Mouse (Mus musculus) CD4-positive naive resting alpha-beta T cell, adult 76 days (primary cell): ENCODE data around the gene Gjb4. TPM values are rescaled to one million over a fixed set of nuclear protein-coding genes. Genes with fewer than 3 reads are reported as not detected.

Experiments used
- total RNA-seq: library from RNA; stranded (reverse); gene quantifications from one replicate; pipeline ENCODE4 v1.2.4, GENCODE M21; 2023

The Gjb4 gene
- not detected for total RNA-seq

DNA sequence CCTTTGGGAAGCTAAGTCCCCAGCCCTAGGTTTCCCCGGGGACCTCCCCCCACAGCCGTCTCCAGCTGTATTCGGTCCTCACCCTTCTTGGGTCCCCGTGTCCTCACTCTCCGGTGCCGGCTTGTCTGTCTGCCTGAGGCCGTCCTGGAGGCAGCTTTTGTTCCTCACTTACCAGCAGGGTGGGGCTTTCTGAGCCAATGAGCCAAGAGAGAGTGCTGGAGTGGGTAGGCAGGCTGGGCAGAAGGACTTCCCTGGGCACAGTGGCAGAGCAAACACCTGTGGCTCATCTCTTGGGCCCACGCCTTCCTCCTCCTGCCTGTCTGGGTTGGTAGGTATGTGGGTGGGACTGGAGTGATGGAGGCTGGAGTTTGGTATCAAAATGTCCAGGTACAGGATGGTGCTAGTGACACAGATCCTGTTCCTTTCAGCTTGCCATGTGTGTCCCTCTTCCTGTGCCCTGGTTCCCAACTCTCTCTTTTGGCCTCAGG lies at the start of gene Gjb4:
Gjb4 (minus strand) TSS at position 131 of the 488 bp plus-strand sequence.

DNA sequence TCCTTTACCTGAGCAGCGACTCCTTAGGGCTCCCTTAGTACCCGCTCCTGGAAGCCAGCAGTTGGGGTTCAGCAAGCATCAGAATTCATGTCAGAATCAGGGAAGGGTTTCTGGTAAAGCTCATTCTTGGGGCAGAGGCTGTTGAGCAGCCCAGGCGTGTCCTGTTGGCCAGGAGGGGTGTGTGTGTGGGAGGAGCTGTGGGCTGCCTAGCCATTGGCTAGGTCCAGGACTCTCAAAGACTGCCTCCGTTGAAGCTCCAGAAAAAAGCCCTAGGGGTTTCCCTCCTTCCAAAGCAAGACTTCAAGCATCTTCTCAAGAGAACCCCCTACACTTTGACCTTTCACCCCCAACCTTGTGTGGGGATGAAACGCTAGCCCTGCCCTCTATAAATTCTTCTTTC lies 4.1 kb upstream of the Gjb4 start, which contains the start of gene Gjb5:
Gjb5 (minus strand) TSS at position 164 of the 400 bp plus-strand sequence.

DNA sequence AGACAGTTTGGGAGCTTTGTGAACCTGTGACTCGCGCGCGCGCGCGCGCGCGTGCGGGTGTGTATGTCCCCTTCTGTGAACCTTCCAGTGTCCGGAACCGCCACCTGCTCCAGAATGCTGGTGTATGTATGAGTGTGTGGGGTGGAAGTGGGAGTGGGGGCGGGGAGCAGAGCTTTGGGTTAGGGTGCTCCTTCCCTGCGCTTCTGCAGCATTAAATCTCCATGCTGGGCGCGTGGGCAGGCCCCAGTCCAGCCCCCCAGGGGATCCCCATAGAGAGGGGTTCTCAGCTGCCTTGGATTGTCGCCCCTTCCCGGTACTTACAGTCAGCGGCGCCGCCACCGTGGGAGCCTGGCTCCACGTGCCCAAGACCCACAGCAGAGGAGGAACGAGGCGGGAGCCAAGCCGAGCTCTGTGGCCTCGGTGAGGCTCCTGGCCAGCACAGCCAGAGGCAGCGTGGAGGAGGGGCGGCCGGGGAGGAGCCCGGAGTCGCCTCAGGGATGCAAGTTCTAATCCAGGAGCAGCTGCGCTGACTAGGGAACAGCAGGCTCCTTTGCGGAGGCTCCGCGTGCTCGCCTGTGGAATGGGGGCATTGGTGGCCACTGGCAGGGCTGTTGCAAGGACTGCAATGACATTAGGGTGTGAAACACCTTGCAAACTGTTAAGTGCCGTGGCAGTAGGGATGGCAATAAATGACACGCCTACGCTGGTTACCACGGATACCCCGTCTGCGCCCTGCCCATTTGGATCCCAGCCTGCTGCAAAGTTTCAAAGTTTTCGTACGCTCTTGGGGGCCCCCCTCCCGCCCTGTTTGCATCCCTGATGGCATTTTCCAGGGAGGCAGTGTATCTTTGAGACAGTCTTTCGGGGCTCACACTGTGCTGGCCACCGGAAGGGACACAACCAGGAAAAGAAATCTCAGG lies 23.4 kb downstream of the Gjb4 start, which contains the start of gene Gjb3:
Gjb3 (minus strand) TSS at position 664 of the 920 bp plus-strand sequence.

DNA sequence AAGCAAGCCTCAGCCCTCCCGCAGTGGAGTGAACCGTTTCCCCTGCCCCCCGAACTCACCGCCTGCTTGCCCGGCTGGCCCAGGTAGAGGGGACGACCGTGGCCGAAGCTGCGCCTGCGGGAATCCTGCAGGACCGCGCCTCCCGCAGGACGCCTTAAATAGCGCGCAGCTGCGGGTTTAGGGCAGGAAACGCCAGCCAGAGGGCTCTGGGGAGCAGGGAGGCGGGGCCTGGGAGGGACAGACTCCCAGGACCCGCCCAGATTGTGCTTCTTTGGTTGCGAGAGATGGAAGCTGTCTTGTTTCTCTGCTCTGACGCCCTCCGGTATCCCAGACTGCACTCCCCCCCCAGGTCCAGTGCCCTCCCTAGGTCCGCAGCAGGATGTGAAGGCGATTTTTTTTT lies 40.0 kb downstream of the Gjb4 start, which contains the start of gene Gja4:
Gja4 (minus strand) TSS at position 179 of the 400 bp plus-strand sequence.

Other genes with a start within 250 kb of the Gjb4 start
- gene Tmem35b, start 230.4 kb downstream of the Gjb4 start, total RNA-seq = 3.6 TPM
- gene Dlgap3, start 184.9 kb downstream of the Gjb4 start, total RNA-seq = 0.56 TPM
- 15.3 TPM for gene Smim12, start 110.3 kb downstream of the Gjb4 start, total RNA-seq
- gene Gja4, start 40.0 kb downstream of the Gjb4 start, total RNA-seq = not detected
- gene Gjb3, start 23.2 kb downstream of the Gjb4 start, total RNA-seq = not detected
- not detected for gene Gjb5, start 4.1 kb upstream of the Gjb4 start, total RNA-seq